Mouse (Mus musculus): ENCODE measurements around the gene Utrn. TPM values are rescaled to one million over a fixed set of nuclear protein-coding genes. Genes with fewer than 3 reads are reported as not detected.

Utrn gene
- polyA plus RNA-seq, 1 experiment, result 13.9 TPM

DNA sequence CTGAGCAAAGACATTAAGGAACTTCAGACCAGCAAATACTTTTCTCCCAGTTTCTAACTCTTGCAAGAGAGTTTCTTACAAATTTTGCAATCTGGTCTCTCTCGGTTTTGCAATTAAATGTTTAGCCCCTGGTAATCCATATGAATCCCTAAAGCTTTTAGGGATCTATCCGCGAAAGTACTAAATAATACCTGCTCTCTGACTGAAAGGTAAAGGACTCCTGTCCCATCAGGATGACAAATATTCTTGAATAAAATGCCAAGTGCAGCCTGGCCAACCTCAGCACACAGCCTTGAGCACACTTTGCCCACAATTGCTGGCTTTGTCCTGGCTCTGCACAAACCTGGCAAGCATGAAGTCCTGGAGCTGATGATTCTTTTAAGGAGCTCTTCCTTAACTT, 41.9 kb downstream of the Utrn start:
- Histone ChIP-seq H3ac (ENCODE audit: control insufficient read depth, insufficient read length) (no peak overlapping the region), H3K27me3 (ENCODE audit: control insufficient read depth, insufficient read depth, insufficient read length) (no peaks in the 10 kb centered on the region), H3K79me2 (ENCODE audit: control insufficient read depth, insufficient read depth) (peaks cover 95% of the 10 kb centered on the region), H3K4me3 (no peak overlapping the region), H3K36me3 (ENCODE audit: control insufficient read depth, insufficient read depth) (no peaks in the 10 kb centered on the region), H3K4me2 (ENCODE audit: low read depth) (no peak overlapping the region)
- TF ChIP-seq CEBPB (IDR thresholded peaks at IDR 0.05; ENCODE audit: insufficient read depth, poor library complexity, severe bottlenecking), result no peak
- TF ChIP-seq SRF (IDR thresholded peaks at IDR 0.05; ENCODE audit: control insufficient read depth, insufficient read length, low read depth), result no peak
- no peak for TF ChIP-seq USF1 (IDR thresholded peaks at IDR 0.05; ENCODE audit: low read depth)

DNA sequence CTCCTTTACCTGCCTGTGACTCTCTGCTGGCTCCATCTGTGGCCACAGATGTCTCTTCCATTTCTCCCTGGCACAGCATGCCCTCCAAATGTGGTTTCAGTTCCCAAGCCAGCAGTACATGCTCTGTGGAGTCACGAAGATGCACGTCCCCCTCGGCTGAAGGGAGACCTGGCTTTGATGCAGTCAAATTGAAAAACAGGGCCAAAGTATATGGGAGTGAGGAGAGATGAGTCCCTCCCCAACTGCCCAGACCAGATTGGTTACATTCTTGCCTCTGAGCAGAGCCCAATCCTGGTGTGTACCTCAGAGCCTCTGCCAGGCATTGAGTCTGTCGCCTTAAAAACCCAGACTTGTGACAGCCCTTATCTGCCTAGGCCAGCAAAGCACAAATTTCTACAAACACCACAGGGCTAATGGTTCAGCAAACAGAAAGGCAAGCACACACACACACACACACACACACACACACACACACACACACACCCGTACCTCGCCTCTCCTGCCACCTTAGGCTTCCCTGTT, 42.3 kb downstream of the Utrn start:
- H3K36me3 ChIP-seq (ENCODE audit: control insufficient read depth, insufficient read depth), result no peaks in the 10 kb centered on the region
- H3K4me2 ChIP-seq (ENCODE audit: low read depth), result no peak overlapping the region

DNA sequence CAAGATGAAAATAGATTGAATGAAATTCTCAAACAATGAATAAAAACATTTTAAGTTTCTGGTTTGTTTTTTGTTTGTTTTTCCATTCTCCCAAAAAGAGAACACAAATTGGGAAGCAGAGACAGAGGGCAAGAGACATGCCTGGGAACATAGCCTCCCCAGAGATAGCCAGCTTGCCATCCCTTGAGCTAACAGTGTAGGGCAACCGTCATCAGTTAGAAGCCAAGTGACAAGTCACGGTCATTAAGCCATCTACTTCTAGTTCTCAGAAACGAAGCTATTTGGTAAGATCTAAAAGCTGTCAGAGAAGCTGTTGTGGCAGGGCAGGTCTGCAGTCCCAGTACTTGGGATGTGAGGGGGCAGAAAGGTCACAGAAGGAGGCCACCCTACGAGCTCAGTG, 44.8 kb downstream of the Utrn start:
- no peak for TF ChIP-seq USF1 (IDR thresholded peaks at IDR 0.05; ENCODE audit: low read depth)
- no peak for TF ChIP-seq REST (IDR thresholded peaks at IDR 0.05; ENCODE audit: insufficient read depth, insufficient read length)
- TF ChIP-seq POLR2AphosphoS2 (IDR thresholded peaks at IDR 0.05; ENCODE audit: insufficient read length, low read depth), result no peak
- no peak for TF ChIP-seq SRF (IDR thresholded peaks at IDR 0.05; ENCODE audit: control insufficient read depth, insufficient read length, low read depth)
- TF ChIP-seq MAX (IDR thresholded peaks at IDR 0.05; ENCODE audit: low read depth), result no peak
- TF ChIP-seq E2F4 (IDR thresholded peaks at IDR 0.05; ENCODE audit: insufficient read depth), result no peak
- TF ChIP-seq CEBPB (IDR thresholded peaks at IDR 0.05; ENCODE audit: insufficient read depth, poor library complexity, severe bottlenecking), result no peak
- no peak for TF ChIP-seq MYOG (IDR thresholded peaks at IDR 0.05; ENCODE audit: control insufficient read depth in 1 of 3, insufficient read depth in 1 of 3, insufficient read length in 2 of 3, low read depth in 2 of 3)
- no peak for TF ChIP-seq POLR2A (IDR thresholded peaks at IDR 0.05; ENCODE audit: insufficient read length, low read depth)
- TF ChIP-seq TCF12 (IDR thresholded peaks at IDR 0.05; ENCODE audit: insufficient read depth, poor library complexity, severe bottlenecking), result no peak
- TF ChIP-seq TCF3 (IDR thresholded peaks at IDR 0.05; ENCODE audit: insufficient read length, low read depth), result no peak
- TF ChIP-seq MYOD1 (IDR thresholded peaks at IDR 0.05; ENCODE audit: control insufficient read depth in 1 of 3, insufficient read length in 2 of 3, low read depth in 2 of 3), result no peak

More for the DNA sequence above, 42.3 kb downstream of the Utrn start:
- Histone ChIP-seq H3K27me3 (ENCODE audit: control insufficient read depth, insufficient read depth, insufficient read length) (no peaks in the 10 kb centered on the region), H3ac (ENCODE audit: control insufficient read depth, insufficient read length) (no peak overlapping the region), H3K79me2 (ENCODE audit: control insufficient read depth, insufficient read depth) (peaks cover 95% of the 10 kb centered on the region), H3K4me3 (no peak overlapping the region)
- no peak for TF ChIP-seq MYOD1 (IDR thresholded peaks at IDR 0.05; ENCODE audit: control insufficient read depth in 1 of 3, insufficient read length in 2 of 3, low read depth in 2 of 3)
- no peak for TF ChIP-seq MAX (IDR thresholded peaks at IDR 0.05; ENCODE audit: low read depth)
- no peak for TF ChIP-seq SRF (IDR thresholded peaks at IDR 0.05; ENCODE audit: control insufficient read depth, insufficient read length, low read depth)
- TF ChIP-seq MYOG (IDR thresholded peaks at IDR 0.05; ENCODE audit: control insufficient read depth in 1 of 3, insufficient read depth in 1 of 3, insufficient read length in 2 of 3, low read depth in 2 of 3), result no peak
- no peak for TF ChIP-seq REST (IDR thresholded peaks at IDR 0.05; ENCODE audit: insufficient read depth, insufficient read length)
- TF ChIP-seq TCF12 (IDR thresholded peaks at IDR 0.05; ENCODE audit: insufficient read depth, poor library complexity, severe bottlenecking), result no peak
- no peak for TF ChIP-seq E2F4 (IDR thresholded peaks at IDR 0.05; ENCODE audit: insufficient read depth)
- TF ChIP-seq CEBPB (IDR thresholded peaks at IDR 0.05; ENCODE audit: insufficient read depth, poor library complexity, severe bottlenecking), result no peak
- TF ChIP-seq POLR2A (IDR thresholded peaks at IDR 0.05; ENCODE audit: insufficient read length, low read depth), result no peak
- no peak for TF ChIP-seq USF1 (IDR thresholded peaks at IDR 0.05; ENCODE audit: low read depth)
- TF ChIP-seq TCF3 (IDR thresholded peaks at IDR 0.05; ENCODE audit: insufficient read length, low read depth), result no peak
- TF ChIP-seq POLR2AphosphoS2 (IDR thresholded peaks at IDR 0.05; ENCODE audit: insufficient read length, low read depth), result no peak

DNA sequence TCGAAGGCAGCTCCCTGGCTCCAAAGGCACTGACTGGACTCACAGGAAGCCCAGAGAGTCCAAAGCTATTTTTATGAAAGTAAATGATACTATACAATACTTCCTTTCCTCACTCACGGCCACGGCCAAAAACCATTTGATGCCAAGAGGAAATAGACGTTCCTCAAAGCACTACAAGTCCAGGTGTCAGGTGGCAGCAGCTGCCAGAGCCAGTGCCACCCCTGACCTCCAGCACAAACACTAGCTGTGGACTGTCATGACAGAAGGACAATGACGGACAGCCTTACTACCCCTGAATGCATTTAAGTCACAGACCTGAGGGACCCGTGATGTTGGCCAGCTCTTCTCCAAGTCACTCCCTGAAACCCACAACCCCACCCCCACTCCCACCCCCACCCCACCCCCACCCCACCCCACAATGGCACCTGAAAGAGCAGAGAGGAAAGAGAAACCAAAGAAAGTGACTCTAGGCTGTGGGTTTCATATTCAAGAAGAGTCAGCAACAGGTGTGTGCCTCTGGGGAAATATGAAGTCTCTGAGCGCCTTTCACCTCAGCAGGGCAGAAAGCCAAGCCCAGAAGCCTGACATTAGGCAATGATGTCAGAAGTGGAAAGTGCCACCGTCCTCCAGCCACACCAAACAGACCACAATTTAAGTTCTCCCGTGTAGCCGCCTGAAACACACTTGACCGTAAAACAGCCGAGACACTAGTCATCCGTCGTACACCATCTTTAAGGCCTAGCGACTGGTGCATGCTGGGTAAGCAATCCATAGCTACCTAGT, 45.5 kb downstream of the Utrn start:
- Histone ChIP-seq H3K36me3 (ENCODE audit: control insufficient read depth, insufficient read depth) (no peaks in the 10 kb centered on the region), H3K27me3 (ENCODE audit: control insufficient read depth, insufficient read depth, insufficient read length) (no peaks in the 10 kb centered on the region), H3K4me3 (no peak overlapping the region), H3K79me2 (ENCODE audit: control insufficient read depth, insufficient read depth) (peaks cover 88% of the 10 kb centered on the region), H3ac (ENCODE audit: control insufficient read depth, insufficient read length) (no peak overlapping the region), H3K4me2 (ENCODE audit: low read depth) (peak overlapping the region; percentile 59)
- TF ChIP-seq MYOD1 (IDR thresholded peaks at IDR 0.05; ENCODE audit: control insufficient read depth in 1 of 3, insufficient read length in 2 of 3, low read depth in 2 of 3) (peak; percentile 49 to 92 (median 56)), POLR2AphosphoS2 (IDR thresholded peaks at IDR 0.05; ENCODE audit: insufficient read length, low read depth) (no peak), E2F4 (IDR thresholded peaks at IDR 0.05; ENCODE audit: insufficient read depth) (no peak), TCF12 (IDR thresholded peaks at IDR 0.05; ENCODE audit: insufficient read depth, poor library complexity, severe bottlenecking) (peak; percentile 4), MYOG (IDR thresholded peaks at IDR 0.05; ENCODE audit: control insufficient read depth in 1 of 3, insufficient read depth in 1 of 3, insufficient read length in 2 of 3, low read depth in 2 of 3) (peak; percentile 29 to 84 (median 56)), SRF (IDR thresholded peaks at IDR 0.05; ENCODE audit: control insufficient read depth, insufficient read length, low read depth) (no peak), USF1 (IDR thresholded peaks at IDR 0.05; ENCODE audit: low read depth) (no peak), TCF3 (IDR thresholded peaks at IDR 0.05; ENCODE audit: insufficient read length, low read depth) (peak; percentile 49), POLR2A (IDR thresholded peaks at IDR 0.05; ENCODE audit: insufficient read length, low read depth) (no peak), MAX (IDR thresholded peaks at IDR 0.05; ENCODE audit: low read depth) (no peak), REST (IDR thresholded peaks at IDR 0.05; ENCODE audit: insufficient read depth, insufficient read length) (no peak), CEBPB (IDR thresholded peaks at IDR 0.05; ENCODE audit: insufficient read depth, poor library complexity, severe bottlenecking) (peak; percentile 32; the same call in 1 of the 2 replicates)

More for the DNA sequence above, 44.8 kb downstream of the Utrn start:
- no peak overlapping the region for H3ac ChIP-seq (ENCODE audit: control insufficient read depth, insufficient read length)
- H3K27me3 ChIP-seq (ENCODE audit: control insufficient read depth, insufficient read depth, insufficient read length), result no peaks in the 10 kb centered on the region
- H3K79me2 ChIP-seq (ENCODE audit: control insufficient read depth, insufficient read depth), result peaks cover 89% of the 10 kb centered on the region
- no peak overlapping the region for H3K4me3 ChIP-seq
- no peaks in the 10 kb centered on the region for H3K36me3 ChIP-seq (ENCODE audit: control insufficient read depth, insufficient read depth)
- H3K4me2 ChIP-seq (ENCODE audit: low read depth), result peak overlapping the region; percentile 50

Data from myocyte (in vitro differentiated cells).